Mouse (Mus musculus) WW6 (cell line): ENCODE data around the gene Psme3.

Experiments
- DNase-seq: peaks from one replicate; pipeline ENCODE4 v3.0.0-alpha.2; 2013; ENCODE audit warnings: low read depth, low spot score

The Psme3 gene

GRCm38 (mm10) chr11:101315665-101316500, at the start of gene Psme3:
Psme3 (plus strand) TSS chr11:101316213.
- peak; percentile 97 for DNase-seq

GRCm38 (mm10) chr11:101269577-101270116, 46.4 kb upstream of the Psme3 start:
- DNase-seq = no peak

GRCm38 (mm10) chr11:101272446-101272845, 43.6 kb upstream of the Psme3 start:
- DNase-seq = no peak

- no peak for DNase-seq
These were observed 40.7 kb upstream of the Psme3 start for GRCm38 (mm10) chr11:101275309-101275708.

GRCm38 (mm10) chr11:101276319-101277070, 39.5 kb upstream of the Psme3 start:
- no peak for DNase-seq

GRCm38 (mm10) chr11:101277381-101278222, 38.4 kb upstream of the Psme3 start:
- no peak for DNase-seq

- peak; percentile 90 for DNase-seq
These were observed 37.5 kb upstream of the Psme3 start, which contains the start of the genes Cntd1 and Coa3 for GRCm38 (mm10) chr11:101278223-101279192. Cntd1 (plus strand) TSS chr11:101279012. Coa3 (minus strand) TSS chr11:101279114.

- DNase-seq = no peak
These were observed 36.8 kb upstream of the Psme3 start for GRCm38 (mm10) chr11:101279193-101279569.

- DNase-seq = no peak
These were observed 35.2 kb upstream of the Psme3 start for GRCm38 (mm10) chr11:101280837-101281236.

GRCm38 (mm10) chr11:101282896-101283295, 33.1 kb upstream of the Psme3 start:
- DNase-seq = no peak

GRCm38 (mm10) chr11:101283805-101284204, 32.2 kb upstream of the Psme3 start:
- no peak for DNase-seq

- no peak for DNase-seq
These were observed 28.7 kb upstream of the Psme3 start for GRCm38 (mm10) chr11:101287306-101287705.

GRCm38 (mm10) chr11:101291231-101291630, 24.8 kb upstream of the Psme3 start:
- no peak for DNase-seq

- no peak for DNase-seq
These were observed 20.8 kb upstream of the Psme3 start for GRCm38 (mm10) chr11:101295191-101295590.

GRCm38 (mm10) chr11:101300881-101301280, 15.1 kb upstream of the Psme3 start:
- no peak for DNase-seq

- no peak for DNase-seq
These were observed 14.6 kb upstream of the Psme3 start for GRCm38 (mm10) chr11:101301299-101302003.

GRCm38 (mm10) chr11:101302004-101302798, 13.8 kb upstream of the Psme3 start, which contains the start of gene Becn1:
Becn1 (minus strand) TSS chr11:101302286.
- DNase-seq = peak; percentile 95

GRCm38 (mm10) chr11:101307744-101308143, 8.3 kb upstream of the Psme3 start:
- no peak for DNase-seq

GRCm38 (mm10) chr11:101311083-101311482, 4.9 kb upstream of the Psme3 start:
- no peak for DNase-seq
